Mouse (Mus musculus): ENCODE data around the gene Tbx10. TPM values are rescaled to one million over a fixed set of nuclear protein-coding genes. Genes with fewer than 3 reads are reported as not detected.
"Not testable (repeated sequence)": the region's sequence is repeated elsewhere in the genome, so short reads cannot be mapped to it uniquely, and the experiment has no call there.

The Tbx10 gene
- polyA plus RNA-seq, 1 experiment: 0.31 TPM

DNA sequence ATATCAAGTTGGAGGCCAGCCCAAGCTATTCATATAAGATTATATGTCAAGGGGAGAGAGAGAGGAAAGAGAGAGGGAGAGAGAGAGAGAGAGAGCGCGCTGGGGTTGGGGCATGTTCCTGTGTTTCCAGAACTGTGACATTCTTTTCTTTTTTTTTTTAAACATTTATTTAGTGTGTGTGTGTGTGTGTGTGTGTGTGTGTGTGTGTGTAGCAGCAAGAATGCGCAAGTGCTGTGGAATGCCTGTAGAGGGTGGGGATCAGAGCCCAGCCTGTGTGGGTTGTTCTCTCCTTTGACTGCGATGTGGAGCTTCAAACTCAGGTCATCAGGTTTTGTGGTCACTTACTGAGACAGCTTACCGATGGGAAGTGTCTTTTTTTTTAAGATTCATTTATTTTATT lies 32.3 kb upstream of the Tbx10 start:
- H3K27me3 ChIP-seq (replicated peaks; ENCODE audit: control insufficient read depth, insufficient read depth, low read length): no peaks in the 10 kb centered on the region
- H3K4me3 ChIP-seq (ENCODE audit: insufficient read depth, low read depth, low read length): no peak overlapping the region
- 66% methylated on average over 5 of the region's 5 CpGs for WGBS
- no peaks in the 10 kb centered on the region for H3K36me3 ChIP-seq (ENCODE audit: control insufficient read depth, insufficient read depth, low read length)
- no peak for TF ChIP-seq POLR2A (IDR thresholded peaks at IDR 0.05; ENCODE audit: low read depth, low read length)
- no peak for TF ChIP-seq CTCF (conservative IDR thresholded peaks at IDR 0.05; ENCODE audit: insufficient read depth, insufficient read length, low read depth, low read length)
- H3K27ac ChIP-seq (ENCODE audit: insufficient read depth, low read depth, low read length): no peak overlapping the region
- no peak for DNase-seq
- H3K4me1 ChIP-seq (ENCODE audit: control insufficient read depth, insufficient read depth, low read length): peaks cover 10% of the 10 kb centered on the region

DNA sequence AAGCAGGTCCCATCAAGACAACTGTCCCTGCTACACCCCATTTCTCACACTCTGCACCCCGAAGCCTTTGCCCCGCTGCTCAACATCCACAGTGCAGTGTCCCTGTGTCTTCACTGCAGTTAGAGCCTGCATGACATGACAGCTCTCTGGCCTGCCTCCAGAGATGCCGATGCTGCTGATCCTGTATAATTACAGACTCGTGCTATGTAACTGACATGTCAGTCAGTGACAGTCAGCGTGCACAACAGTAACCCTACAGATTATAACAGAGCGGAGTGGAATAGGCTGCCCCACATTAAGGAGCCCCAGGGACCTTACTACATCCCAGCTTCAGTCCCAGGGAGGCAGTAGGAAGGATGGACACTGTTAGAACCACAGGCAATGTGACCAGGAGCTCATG lies 30.7 kb upstream of the Tbx10 start:
- WGBS: 95% methylated on average over 6 of the region's 6 CpGs
- not testable (repeated sequence) for DNase-seq; H3K4me3 ChIP-seq (ENCODE audit: insufficient read depth, low read depth, low read length); H3K36me3 ChIP-seq (ENCODE audit: control insufficient read depth, insufficient read depth, low read length); H3K27ac ChIP-seq (ENCODE audit: insufficient read depth, low read depth, low read length); H3K27me3 ChIP-seq (replicated peaks; ENCODE audit: control insufficient read depth, insufficient read depth, low read length); H3K4me1 ChIP-seq (ENCODE audit: control insufficient read depth, insufficient read depth, low read length)

DNA sequence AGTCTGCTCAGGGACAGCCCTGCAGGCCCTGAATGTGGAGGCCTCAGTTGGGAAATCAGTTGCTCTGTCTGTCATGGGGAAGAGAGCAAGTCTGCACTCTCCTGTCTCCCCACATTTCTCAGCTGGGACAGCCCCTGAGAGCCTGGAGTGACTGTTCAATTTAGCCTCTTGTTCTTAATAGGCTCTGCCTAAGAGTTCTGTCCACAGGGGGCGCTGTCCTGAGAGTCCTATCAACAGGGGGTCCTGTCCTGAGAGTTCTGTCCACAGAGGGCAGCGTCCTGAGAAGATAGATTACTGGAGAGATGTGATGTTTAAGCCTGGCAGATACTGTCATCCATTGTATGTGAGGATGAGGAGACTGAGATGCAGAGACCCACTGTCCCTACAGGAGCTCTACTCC lies 30.1 kb upstream of the Tbx10 start:
- TF ChIP-seq CTCF (conservative IDR thresholded peaks at IDR 0.05; ENCODE audit: insufficient read depth, insufficient read length, low read depth, low read length) (peak; percentile 23; the same call in 1 of the 2 replicates), POLR2A (IDR thresholded peaks at IDR 0.05; ENCODE audit: low read depth, low read length) (no peak)
- 37% methylated on average over 2 of the region's 2 CpGs for WGBS
- H3K4me1 ChIP-seq (ENCODE audit: control insufficient read depth, insufficient read depth, low read length): peaks cover 6% of the 10 kb centered on the region
- no peak overlapping the region for H3K4me3 ChIP-seq (ENCODE audit: insufficient read depth, low read depth, low read length)
- no peak overlapping the region for H3K27ac ChIP-seq (ENCODE audit: insufficient read depth, low read depth, low read length)
- no peaks in the 10 kb centered on the region for H3K36me3 ChIP-seq (ENCODE audit: control insufficient read depth, insufficient read depth, low read length)
- H3K27me3 ChIP-seq (replicated peaks; ENCODE audit: control insufficient read depth, insufficient read depth, low read length): no peaks in the 10 kb centered on the region
- no peak for DNase-seq

DNA sequence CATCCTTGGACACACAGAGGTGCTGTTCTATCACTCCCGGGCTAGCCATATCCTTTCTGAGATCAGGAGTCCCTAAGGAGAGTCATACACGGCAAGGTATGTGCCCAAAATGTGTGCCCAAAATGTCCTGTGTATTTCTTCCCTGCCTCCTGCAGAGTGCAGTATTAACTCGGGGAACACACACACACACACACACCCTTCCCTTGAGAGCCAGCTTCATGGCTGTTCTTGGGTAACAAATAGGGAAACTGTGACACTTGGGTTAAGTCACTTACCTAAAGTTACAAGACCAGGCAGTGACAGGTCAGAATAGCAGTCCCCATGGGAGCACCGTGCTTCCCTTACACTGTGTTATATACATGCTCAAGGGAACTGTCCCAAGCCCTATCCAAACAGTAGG lies 28.5 kb upstream of the Tbx10 start:
- H3K27ac ChIP-seq (ENCODE audit: insufficient read depth, low read depth, low read length): no peak overlapping the region
- no peak for DNase-seq
- no peaks in the 10 kb centered on the region for H3K4me1 ChIP-seq (ENCODE audit: control insufficient read depth, insufficient read depth, low read length)
- H3K27me3 ChIP-seq (replicated peaks; ENCODE audit: control insufficient read depth, insufficient read depth, low read length): no peaks in the 10 kb centered on the region
- H3K36me3 ChIP-seq (ENCODE audit: control insufficient read depth, insufficient read depth, low read length): no peaks in the 10 kb centered on the region
- no peak for TF ChIP-seq POLR2A (IDR thresholded peaks at IDR 0.05; ENCODE audit: low read depth, low read length)
- TF ChIP-seq CTCF (conservative IDR thresholded peaks at IDR 0.05; ENCODE audit: insufficient read depth, insufficient read length, low read depth, low read length): peak; percentile 25; the same call in 1 of the 2 replicates
- H3K4me3 ChIP-seq (ENCODE audit: insufficient read depth, low read depth, low read length): no peak overlapping the region
- WGBS: 68% methylated on average over 4 of the region's 4 CpGs

DNA sequence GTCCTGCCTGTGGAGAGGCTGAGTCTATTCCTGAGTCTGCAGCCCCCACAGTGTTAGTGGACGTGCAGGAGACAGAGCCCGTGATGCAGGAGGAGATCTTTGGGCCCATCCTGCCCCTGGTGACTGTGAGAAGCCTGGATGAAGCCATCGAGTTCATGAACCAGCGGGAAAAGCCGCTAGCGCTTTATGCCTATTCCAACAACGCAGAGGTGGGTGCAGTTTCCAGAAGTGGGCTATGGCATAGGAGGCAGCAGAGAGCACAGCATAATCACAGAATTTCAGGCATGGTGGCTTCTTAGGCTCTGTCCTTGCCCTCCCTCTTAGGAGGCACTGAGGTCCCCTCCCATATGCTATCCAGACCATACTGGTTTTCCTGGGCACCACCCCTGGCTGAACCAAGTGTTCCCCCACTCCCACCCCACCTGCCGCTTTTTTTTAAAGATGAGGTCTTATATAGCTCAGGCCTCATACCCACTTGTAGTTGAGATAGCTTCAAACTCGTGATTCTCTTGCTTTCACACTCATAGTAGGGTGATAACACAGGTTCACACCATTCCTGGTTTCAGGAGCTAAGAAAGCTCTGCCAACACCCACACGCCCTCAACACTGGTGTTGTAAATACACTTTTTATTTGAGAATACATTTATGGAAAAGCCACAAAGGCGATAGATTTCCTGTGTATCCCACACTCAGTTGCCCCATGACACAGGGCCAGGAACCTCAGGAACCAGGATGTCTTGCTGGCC lies 26.0 kb upstream of the Tbx10 start:
- TF ChIP-seq POLR2A (IDR thresholded peaks at IDR 0.05; ENCODE audit: low read depth, low read length) (no peak), CTCF (conservative IDR thresholded peaks at IDR 0.05; ENCODE audit: insufficient read depth, insufficient read length, low read depth, low read length) (no peak)
- H3K36me3 ChIP-seq (ENCODE audit: control insufficient read depth, insufficient read depth, low read length): no peaks in the 10 kb centered on the region
- no peak overlapping the region for H3K4me3 ChIP-seq (ENCODE audit: insufficient read depth, low read depth, low read length)
- no peaks in the 10 kb centered on the region for H3K4me1 ChIP-seq (ENCODE audit: control insufficient read depth, insufficient read depth, low read length)
- no peak for DNase-seq
- WGBS: 74% methylated on average over 11 of the region's 11 CpGs
- H3K27me3 ChIP-seq (replicated peaks; ENCODE audit: control insufficient read depth, insufficient read depth, low read length): no peaks in the 10 kb centered on the region
- H3K27ac ChIP-seq (ENCODE audit: insufficient read depth, low read depth, low read length): no peak overlapping the region

DNA sequence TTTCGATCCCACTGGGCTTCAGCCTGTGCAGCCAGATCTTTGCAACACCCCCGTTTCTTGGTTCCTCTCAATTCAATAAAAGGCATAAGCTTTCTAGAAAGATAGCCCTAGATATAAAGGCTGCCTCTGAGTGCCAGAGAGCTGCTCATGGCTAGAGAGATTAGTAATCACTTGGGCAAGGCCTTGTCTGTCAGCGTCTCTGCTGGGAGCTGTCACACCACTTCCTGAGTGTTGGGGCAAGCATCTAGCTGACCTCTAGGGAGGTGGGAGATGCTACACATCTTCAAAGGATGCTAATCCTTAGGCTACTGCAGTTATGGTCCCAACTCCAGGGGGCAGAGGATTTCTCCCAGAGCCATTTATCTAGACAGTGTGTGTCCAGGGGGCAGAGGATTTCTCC lies 25.3 kb upstream of the Tbx10 start:
- no peaks in the 10 kb centered on the region for H3K27me3 ChIP-seq (replicated peaks; ENCODE audit: control insufficient read depth, insufficient read depth, low read length)
- no peak for DNase-seq
- 82% methylated on average over 3 of the region's 3 CpGs for WGBS
- TF ChIP-seq CTCF (conservative IDR thresholded peaks at IDR 0.05; ENCODE audit: insufficient read depth, insufficient read length, low read depth, low read length): no peak
- TF ChIP-seq POLR2A (IDR thresholded peaks at IDR 0.05; ENCODE audit: low read depth, low read length): no peak
- no peak overlapping the region for H3K4me3 ChIP-seq (ENCODE audit: insufficient read depth, low read depth, low read length)
- H3K27ac ChIP-seq (ENCODE audit: insufficient read depth, low read depth, low read length): no peak overlapping the region
- H3K4me1 ChIP-seq (ENCODE audit: control insufficient read depth, insufficient read depth, low read length): no peaks in the 10 kb centered on the region
- H3K36me3 ChIP-seq (ENCODE audit: control insufficient read depth, insufficient read depth, low read length): no peaks in the 10 kb centered on the region

DNA sequence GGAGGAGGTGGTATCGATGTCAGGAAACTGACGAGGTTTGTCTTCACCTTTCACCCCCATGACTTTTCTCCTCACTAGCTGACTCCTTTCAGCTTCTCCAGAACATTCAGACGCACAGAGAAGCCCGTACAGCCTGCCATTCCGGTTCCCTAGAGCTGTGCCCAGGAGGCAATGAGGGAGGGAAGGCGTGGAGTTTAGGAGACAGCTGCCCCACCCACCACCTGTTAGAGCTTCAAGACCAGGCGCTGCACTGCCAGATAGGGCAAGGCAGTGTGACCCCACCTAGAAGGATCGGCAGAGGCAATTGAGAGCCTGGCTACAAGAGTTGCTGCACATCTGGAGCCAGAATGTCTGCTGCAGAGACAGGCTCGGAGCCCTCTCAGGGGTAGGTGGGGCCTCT lies 20.3 kb upstream of the Tbx10 start, which contains the start of gene Aldh3b2:
Aldh3b2 (plus strand) TSS at position 100 of the 400 bp plus-strand sequence.
- H3K27ac ChIP-seq (ENCODE audit: insufficient read depth, low read depth, low read length): no peak within 1 kb of the TSS
- 51% methylated on average over 9 of the region's 9 CpGs for WGBS
- no peaks in the 10 kb centered on the region for H3K36me3 ChIP-seq (ENCODE audit: control insufficient read depth, insufficient read depth, low read length)
- no peak for DNase-seq
- TF ChIP-seq CTCF (conservative IDR thresholded peaks at IDR 0.05; ENCODE audit: insufficient read depth, insufficient read length, low read depth, low read length) (no peak), POLR2A (IDR thresholded peaks at IDR 0.05; ENCODE audit: low read depth, low read length) (no peak)
- H3K27me3 ChIP-seq (replicated peaks; ENCODE audit: control insufficient read depth, insufficient read depth, low read length): no peaks in the 10 kb centered on the region
- no peak within 1 kb of the TSS for H3K4me3 ChIP-seq (ENCODE audit: insufficient read depth, low read depth, low read length)
- H3K4me1 ChIP-seq (ENCODE audit: control insufficient read depth, insufficient read depth, low read length): no peaks in the 10 kb centered on the region

DNA sequence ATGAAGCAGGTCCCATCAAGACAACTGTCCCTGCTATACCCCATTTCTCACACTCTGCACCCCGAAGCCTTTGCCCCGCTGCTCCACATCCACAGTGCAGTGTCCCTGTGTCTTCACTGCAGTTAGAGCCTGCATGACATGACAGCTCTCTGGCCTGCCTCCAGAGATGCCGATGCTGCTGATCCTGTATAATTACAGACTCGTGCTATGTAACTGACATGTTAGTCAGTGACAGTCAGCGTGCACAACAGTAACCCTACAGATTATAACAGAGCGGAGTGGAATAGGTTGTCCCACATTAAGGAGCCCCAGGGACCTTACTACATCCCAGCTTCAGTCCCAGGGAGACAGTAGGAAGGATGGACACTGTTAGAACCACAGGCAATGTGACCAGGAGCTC lies 17.9 kb upstream of the Tbx10 start:
- H3K36me3 ChIP-seq (ENCODE audit: control insufficient read depth, insufficient read depth, low read length); DNase-seq; H3K4me3 ChIP-seq (ENCODE audit: insufficient read depth, low read depth, low read length); H3K27me3 ChIP-seq (replicated peaks; ENCODE audit: control insufficient read depth, insufficient read depth, low read length); H3K27ac ChIP-seq (ENCODE audit: insufficient read depth, low read depth, low read length); H3K4me1 ChIP-seq (ENCODE audit: control insufficient read depth, insufficient read depth, low read length): not testable (repeated sequence)
- WGBS: 86% methylated on average over 6 of the region's 6 CpGs

Data from kidney, adult 2 months (tissue).